Mouse (Mus musculus) lung, adult 2 months (tissue): Measurements from ENCODE around the gene Palld.

Source experiments
- CTCF ChIP-seq: fragments of 200-500 bp; IDR thresholded peaks from 2 replicates; pipeline ENCODE4 v1.5.1; 2011; ENCODE audit warnings: mild to moderate bottlenecking, low read length, control low read depth; ENCODE audit not compliant: insufficient read depth
- POLR2A ChIP-seq: fragments of 200-500 bp; IDR thresholded peaks from 2 replicates; pipeline ENCODE4 v1.6.1; 2011; ENCODE audit warnings: low read depth, mild to moderate bottlenecking, control low read depth, low read length, borderline replicate concordance; ENCODE audit errors: extremely low read depth

GRCm38 (mm10) chr8:61692129-61692528 lies 210.4 kb downstream of the Palld start:
- TF ChIP-seq POLR2A (no peak), CTCF (no peak)
